Mouse (Mus musculus) hindbrain, postnatal 0 days (tissue): ENCODE measurements around the gene Nostrin. TPM values are rescaled to one million over a fixed set of nuclear protein-coding genes. Genes with fewer than 3 reads are reported as not detected.

ENCODE experiments used
- ATAC-seq: fragments of 200-750 bp; cut with Nextera tagmentation; 2 replicates; pipeline ENCODE4 v1.8.0; 2017; ENCODE audit warnings: mild to moderate bottlenecking, moderate TSS enrichment, moderate library complexity
- DNase-seq: peaks from one replicate; pipeline ENCODE4 v3.0.0-alpha.2; 2015; ENCODE audit warnings: low spot score
- H3K27ac ChIP-seq: fragments of 300-500 bp; sonication (generic); 2 replicates; pipeline ENCODE4 v1.5.1; 2014; ENCODE audit warnings: mild to moderate bottlenecking
- H3K27me3 ChIP-seq: fragments of 300-500 bp; sonication (generic); 2 replicates; pipeline ENCODE4 v1.6.1; 2014; ENCODE audit warnings: low read length, mixed read lengths; ENCODE audit not compliant: insufficient read depth
- H3K36me3 ChIP-seq: fragments of 300-500 bp; sonication (generic); 2 replicates; pipeline ENCODE4 v1.6.1; 2014; ENCODE audit warnings: low read length, mixed read lengths; ENCODE audit not compliant: insufficient read depth
- H3K4me1 ChIP-seq: fragments of 300-500 bp; sonication (generic); 2 replicates; pipeline ENCODE4 v1.6.1; 2014; ENCODE audit warnings: antibody characterized with exemption, low read length, mixed read lengths; ENCODE audit not compliant: insufficient read depth
- H3K4me2 ChIP-seq: fragments of 300-500 bp; sonication (generic); 2 replicates; pipeline ENCODE4 v1.6.1; 2014; ENCODE audit warnings: low read depth, mild to moderate bottlenecking, low read length, moderate library complexity, mixed read lengths
- H3K4me3 ChIP-seq: fragments of 300-500 bp; sonication (generic); 2 replicates; pipeline ENCODE4 v1.5.1; 2014; ENCODE audit warnings: low read length
- H3K9ac ChIP-seq: fragments of 300-500 bp; sonication (generic); replicated peaks from 2 replicates; pipeline ENCODE4 v1.6.1; 2014; ENCODE audit warnings: mild to moderate bottlenecking, low read length, moderate library complexity, mixed read lengths
- H3K9me3 ChIP-seq: fragments of 300-500 bp; sonication (generic); 2 replicates; pipeline ENCODE4 v1.6.1; 2016; ENCODE audit warnings: low read length, mixed read lengths
- CTCF ChIP-seq: IDR thresholded peaks from 2 replicates; pipeline ENCODE4 v1.5.1; 2016; ENCODE audit warnings: antibody characterized with exemption, control low read depth, low read depth
- WGBS: fragments of 180-500 bp; shearing (Covaris S2); extraction: QIAGEN DNeasy Blood & Tissue Kit; methylation state at CpG from one replicate; pipeline ENCODE4 v1.1.7; 2014; 5-methylcytosine and 5-hydroxymethylcytosine counted together
- polyA plus RNA-seq: library from polyadenylated mRNA; unstranded; fragments of >200 nt; fragmentation: Nextera tagmentation; extraction: Ambion mirVana; gene quantifications from 2 replicates; pipeline ENCODE4 v1.2.1, GENCODE M21; 2015
- total RNA-seq: library from RNA; depleted of rRNA; stranded (reverse); fragments of >200 nt; gene quantifications from 2 replicates; pipeline ENCODE4 v1.2.3, GENCODE M21; 2014

Nostrin gene
- total and polyA plus RNA-seq, 2 experiments from 2014 or later: 1.9 to 2.3 TPM

DNA sequence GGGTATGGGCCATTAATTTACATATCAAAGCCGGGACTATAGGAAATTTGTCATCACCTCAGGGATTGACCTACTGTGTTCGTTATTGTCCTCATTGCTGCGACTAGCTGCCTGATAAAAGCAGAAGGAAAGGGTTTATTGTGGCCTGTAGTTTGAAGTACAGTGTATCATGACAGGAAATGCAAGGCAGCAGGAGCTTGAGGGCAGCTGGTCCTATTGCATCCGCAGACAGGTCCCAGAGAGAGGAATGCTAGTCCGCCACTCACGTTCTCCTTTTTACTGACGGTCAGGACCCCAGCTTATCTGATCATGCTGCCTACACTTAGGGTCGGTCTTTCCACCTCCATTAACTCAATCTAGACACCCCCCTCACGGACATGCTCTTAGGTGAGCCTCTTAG is 663 bp upstream of the Nostrin start:
- no peaks in the 10 kb centered on the region for H3K27me3 ChIP-seq

DNA sequence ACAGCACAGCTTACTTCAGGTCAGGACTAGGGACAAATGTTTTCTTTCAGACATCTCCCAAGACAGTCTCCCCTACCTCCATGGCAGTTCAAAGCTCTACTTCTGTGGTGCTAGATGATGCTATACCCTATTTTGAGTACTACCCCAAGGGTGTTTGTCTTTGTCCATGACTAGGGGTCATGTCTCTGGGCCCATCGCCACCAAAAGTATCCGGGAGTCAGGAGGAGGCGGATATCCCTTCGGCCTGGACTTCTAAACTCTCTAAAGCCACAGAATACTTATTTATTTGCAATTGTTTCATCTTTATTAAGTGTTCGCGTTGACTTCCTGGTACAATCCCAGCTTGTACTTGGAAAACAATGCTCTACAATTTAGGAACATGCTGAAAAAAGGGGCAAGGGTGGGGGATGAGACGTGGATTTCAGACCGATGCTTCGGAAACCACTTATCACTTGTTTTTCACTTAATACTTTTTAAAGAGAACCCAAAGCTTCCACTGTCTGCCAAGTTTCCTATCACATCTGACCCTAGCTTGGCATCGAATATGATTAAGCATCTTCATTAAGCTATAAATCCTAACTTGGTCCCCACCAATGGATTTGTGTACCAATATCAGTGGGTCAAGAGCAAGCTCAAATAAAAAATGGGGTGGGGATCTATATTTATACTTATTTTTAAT is 1.9 kb downstream of the Nostrin start:
- H3K9ac ChIP-seq: no peak overlapping the region
- H3K4me3 ChIP-seq: no peak overlapping the region
- no peaks in the 10 kb centered on the region for H3K27me3 ChIP-seq
- no peak for ATAC-seq
- H3K9me3 ChIP-seq: 0 out of 2 replicates have a peak, but pooled peaks cover 4% of the 10 kb centered on the region
- no peaks in the 10 kb centered on the region for H3K36me3 ChIP-seq
- WGBS: 88% methylated on average over 10 of the region's 10 CpGs
- TF ChIP-seq CTCF: no peak
- no peak overlapping the region for H3K27ac ChIP-seq
- DNase-seq: no peak
- no peaks in the 10 kb centered on the region for H3K4me1 ChIP-seq
- no peak overlapping the region for H3K4me2 ChIP-seq

More for the DNA sequence above, 663 bp upstream of the Nostrin start:
- Histone ChIP-seq H3K4me2 (no peak overlapping the region), H3K27ac (no peak overlapping the region), H3K9ac (no peak overlapping the region), H3K4me1 (no peaks in the 10 kb centered on the region), H3K4me3 (no peak overlapping the region), H3K9me3 (0 out of 2 replicates have a peak, but pooled peaks cover 4% of the 10 kb centered on the region), H3K36me3 (no peaks in the 10 kb centered on the region)
- ATAC-seq (no peak), DNase-seq (no peak)
- 67% methylated on average over 9 of the region's 9 CpGs for WGBS
- no peak for TF ChIP-seq CTCF

DNA sequence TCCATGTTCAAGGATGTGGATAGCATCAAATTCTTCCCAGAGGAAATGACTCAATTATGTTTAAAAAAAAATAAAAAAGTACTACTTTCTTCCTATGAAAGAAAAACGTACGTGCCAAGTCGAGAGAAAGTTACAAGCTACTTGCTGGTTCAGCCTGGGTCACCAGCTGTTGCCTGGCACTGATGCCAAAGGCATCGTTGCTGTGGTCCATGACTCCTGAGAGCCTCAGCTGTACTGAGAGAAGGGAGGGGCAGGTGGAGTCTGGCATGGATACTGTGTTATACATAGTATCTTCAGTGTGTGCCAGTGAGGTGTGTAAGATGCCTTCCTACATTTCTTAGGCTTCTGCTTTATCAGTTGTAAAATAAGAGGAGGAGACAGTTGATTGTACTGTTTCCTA is 3.2 kb downstream of the Nostrin start:
- H3K27me3 ChIP-seq: no peaks in the 10 kb centered on the region
- TF ChIP-seq CTCF: no peak
- no peak overlapping the region for H3K9ac ChIP-seq
- WGBS: 40% methylated on average over 4 of the region's 4 CpGs
- peak; percentile 36 for DNase-seq
- H3K4me1 ChIP-seq: no peaks in the 10 kb centered on the region
- H3K27ac ChIP-seq: no peak overlapping the region
- no peaks in the 10 kb centered on the region for H3K9me3 ChIP-seq
- no peaks in the 10 kb centered on the region for H3K36me3 ChIP-seq
- no peak overlapping the region for H3K4me2 ChIP-seq
- no peak overlapping the region for H3K4me3 ChIP-seq
- no peak for ATAC-seq

DNA sequence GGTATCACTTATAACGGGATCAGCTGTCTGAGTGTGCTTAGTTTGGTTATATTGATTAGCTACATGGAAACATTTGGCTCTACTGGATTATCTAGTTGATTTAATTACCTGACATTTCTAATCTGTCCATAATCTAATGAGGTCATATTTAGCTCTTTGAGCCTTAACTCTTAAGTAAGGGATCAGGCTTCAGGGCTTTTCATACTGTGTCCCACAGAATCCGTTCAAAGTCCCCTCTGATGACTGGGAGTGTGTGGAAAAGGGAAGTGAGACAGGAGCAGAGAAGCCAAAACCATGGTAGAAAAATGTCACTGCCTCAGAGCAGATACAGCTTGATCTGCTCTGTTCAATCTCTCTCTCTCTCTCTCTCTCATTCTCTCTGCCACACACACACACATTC is 4.6 kb downstream of the Nostrin start:
- Histone ChIP-seq H3K36me3 (no peaks in the 10 kb centered on the region), H3K9me3 (no peaks in the 10 kb centered on the region), H3K27me3 (no peaks in the 10 kb centered on the region), H3K27ac (no peak overlapping the region), H3K4me1 (no peaks in the 10 kb centered on the region), H3K4me3 (no peak overlapping the region), H3K4me2 (no peak overlapping the region), H3K9ac (no peak overlapping the region)
- no peak for TF ChIP-seq CTCF
- ATAC-seq (no peak), DNase-seq (no peak)
- WGBS: 75% methylated on average over 2 of the region's 2 CpGs

DNA sequence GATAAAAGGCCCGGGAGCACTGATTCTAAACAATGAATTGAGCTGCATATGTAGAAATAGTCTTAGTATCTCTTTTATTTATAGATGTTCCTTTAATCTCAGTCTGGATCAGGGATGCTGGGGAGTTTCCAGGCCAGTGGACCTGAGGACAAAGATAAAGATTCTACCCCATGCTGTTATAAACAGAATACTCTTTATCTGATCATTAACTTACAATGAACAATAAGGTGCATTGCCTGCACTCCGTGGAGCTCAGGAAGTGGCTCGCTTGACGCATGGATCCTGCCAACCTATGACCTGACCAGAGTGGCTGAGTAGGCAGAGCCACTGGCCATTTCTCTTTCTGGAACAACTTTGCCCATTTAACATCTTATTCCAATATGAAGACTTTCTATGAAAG is 5.2 kb downstream of the Nostrin start:
- no peak overlapping the region for H3K9ac ChIP-seq
- no peak overlapping the region for H3K27ac ChIP-seq
- no peaks in the 10 kb centered on the region for H3K36me3 ChIP-seq
- TF ChIP-seq CTCF: no peak
- no peaks in the 10 kb centered on the region for H3K9me3 ChIP-seq
- H3K27me3 ChIP-seq: no peaks in the 10 kb centered on the region
- H3K4me2 ChIP-seq: no peak overlapping the region
- ATAC-seq (no peak), DNase-seq (no peak)
- 63% methylated on average over 4 of the region's 4 CpGs for WGBS
- no peak overlapping the region for H3K4me3 ChIP-seq
- no peaks in the 10 kb centered on the region for H3K4me1 ChIP-seq

DNA sequence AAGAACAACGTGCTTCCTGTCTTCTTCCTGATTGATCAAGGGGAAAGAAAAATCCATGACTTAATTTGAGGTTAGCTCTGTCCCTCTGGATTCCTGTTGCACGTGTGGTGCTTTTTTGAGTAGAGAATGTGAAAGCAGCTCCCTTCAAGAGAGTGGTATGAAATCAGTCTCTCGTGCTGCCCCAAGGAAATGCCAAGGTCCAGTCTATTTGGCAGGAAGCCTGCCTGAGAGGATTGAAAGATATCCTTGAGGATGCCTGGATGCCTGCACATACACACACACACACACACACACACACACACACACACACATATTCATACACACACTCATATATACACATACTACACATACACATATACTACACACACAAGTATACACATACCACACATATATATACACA is 13.1 kb downstream of the Nostrin start:
- no peak overlapping the region for H3K9ac ChIP-seq
- H3K27me3 ChIP-seq: no peaks in the 10 kb centered on the region
- no peaks in the 10 kb centered on the region for H3K9me3 ChIP-seq
- WGBS: 57% methylated on average over 3 of the region's 3 CpGs
- H3K4me3 ChIP-seq: no peak overlapping the region
- H3K36me3 ChIP-seq: no peaks in the 10 kb centered on the region
- ATAC-seq: no peak
- TF ChIP-seq CTCF: no peak
- no peak overlapping the region for H3K4me2 ChIP-seq
- no peak for DNase-seq
- no peak overlapping the region for H3K27ac ChIP-seq
- H3K4me1 ChIP-seq: no peaks in the 10 kb centered on the region

DNA sequence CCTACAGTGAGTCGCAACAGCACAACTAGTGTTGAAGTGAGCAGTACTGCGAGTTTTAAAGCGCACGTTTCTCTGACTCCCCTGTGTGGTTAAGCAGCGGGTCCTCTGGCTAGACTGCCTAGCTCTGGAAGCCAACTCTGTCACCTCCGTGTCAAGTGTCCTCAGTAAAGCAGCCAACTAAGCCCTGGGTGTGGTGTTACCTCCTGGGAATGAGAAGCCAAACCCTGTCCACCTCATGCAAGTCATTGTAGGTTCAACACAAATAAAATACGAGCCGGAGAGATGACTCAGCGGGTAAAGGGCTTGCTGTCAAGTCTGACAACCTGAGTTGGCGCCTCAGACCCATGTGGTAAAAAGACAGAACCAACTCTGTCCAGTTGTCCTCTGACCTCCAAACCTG is 13.6 kb downstream of the Nostrin start:
- Histone ChIP-seq H3K9ac (no peak overlapping the region), H3K9me3 (no peaks in the 10 kb centered on the region), H3K4me2 (no peak overlapping the region), H3K4me1 (no peaks in the 10 kb centered on the region), H3K27ac (no peak overlapping the region), H3K36me3 (no peaks in the 10 kb centered on the region), H3K4me3 (no peak overlapping the region), H3K27me3 (no peaks in the 10 kb centered on the region)
- no peak for TF ChIP-seq CTCF
- ATAC-seq: no peak
- 89% methylated on average over 10 of the region's 10 CpGs for WGBS
- no peak for DNase-seq
